Mouse (Mus musculus): ENCODE data around the gene Fitm1. TPM values are rescaled to one million over a fixed set of nuclear protein-coding genes. Genes with fewer than 3 reads are reported as not detected.

Fitm1 gene
- polyA plus RNA-seq, 1 experiment, result not detected

GRCm38 (mm10) chr14:55591331-55591891 lies 16.0 kb downstream of the Fitm1 start, which contains the start of gene Rnf31:
Gene Rnf31, plus strand, starts transcription at chr14:55591708.
- H3K36me3 ChIP-seq (replicated peaks; ENCODE audit: low read length), result peaks cover 56% of the 10 kb centered on the region
- no peaks in the 10 kb centered on the region for H3K27me3 ChIP-seq (replicated peaks)
- no peaks in the 10 kb centered on the region for H3K9me3 ChIP-seq
- TF ChIP-seq GATA1 (IDR thresholded peaks at IDR 0.05; ENCODE audit: borderline replicate concordance, low read length), result no peak
- no peak for TF ChIP-seq FLI1 (IDR thresholded peaks at IDR 0.05; ENCODE audit: low read length)
- H3K4me1 ChIP-seq, result peaks cover 68% of the 10 kb centered on the region
- H3K4me3 ChIP-seq (replicated peaks), result peak within 1 kb of the TSS; percentile 96

DNA sequence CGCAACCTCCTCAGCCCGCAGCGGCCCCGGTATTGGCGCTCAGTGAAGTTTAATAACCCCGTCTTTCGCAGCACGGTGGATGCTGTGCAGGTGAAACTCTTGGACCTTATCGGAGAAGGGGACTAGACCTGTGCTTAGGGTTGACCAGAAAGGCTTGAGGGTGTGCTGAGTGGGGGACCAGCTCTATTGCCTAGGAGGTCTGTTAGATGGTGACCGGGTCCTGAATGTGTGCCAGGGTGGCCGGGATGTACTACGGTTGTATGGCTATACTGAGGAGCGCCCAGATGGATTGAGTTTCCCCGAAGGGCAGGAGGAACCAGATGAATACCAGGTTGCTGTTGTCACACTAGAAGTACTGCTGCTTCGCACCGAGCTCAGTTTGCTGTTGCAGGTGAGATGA lies 16.8 kb downstream of the Fitm1 start:
- H3K27me3 ChIP-seq (replicated peaks), result no peaks in the 10 kb centered on the region
- H3K4me3 ChIP-seq (replicated peaks), result peak overlapping the region; percentile 96
- TF ChIP-seq GATA1 (IDR thresholded peaks at IDR 0.05; ENCODE audit: borderline replicate concordance, low read length) (no peak), FLI1 (IDR thresholded peaks at IDR 0.05; ENCODE audit: low read length) (no peak)
- no peaks in the 10 kb centered on the region for H3K9me3 ChIP-seq
- peaks cover 71% of the 10 kb centered on the region for H3K4me1 ChIP-seq
- H3K36me3 ChIP-seq (replicated peaks; ENCODE audit: low read length), result peaks cover 61% of the 10 kb centered on the region

- H3K4me1 ChIP-seq, result peaks cover 58% of the 10 kb centered on the region
- H3K9me3 ChIP-seq, result no peaks in the 10 kb centered on the region
- H3K4me3 ChIP-seq (replicated peaks), result no peak overlapping the region
- no peak for TF ChIP-seq GATA1 (IDR thresholded peaks at IDR 0.05; ENCODE audit: borderline replicate concordance, low read length)
- no peak for TF ChIP-seq FLI1 (IDR thresholded peaks at IDR 0.05; ENCODE audit: low read length)
- peaks cover 78% of the 10 kb centered on the region for H3K36me3 ChIP-seq (replicated peaks; ENCODE audit: low read length)
- no peaks in the 10 kb centered on the region for H3K27me3 ChIP-seq (replicated peaks)
These were observed 20.7 kb downstream of the Fitm1 start for GRCm38 (mm10) chr14:55596036-55596690.

DNA sequence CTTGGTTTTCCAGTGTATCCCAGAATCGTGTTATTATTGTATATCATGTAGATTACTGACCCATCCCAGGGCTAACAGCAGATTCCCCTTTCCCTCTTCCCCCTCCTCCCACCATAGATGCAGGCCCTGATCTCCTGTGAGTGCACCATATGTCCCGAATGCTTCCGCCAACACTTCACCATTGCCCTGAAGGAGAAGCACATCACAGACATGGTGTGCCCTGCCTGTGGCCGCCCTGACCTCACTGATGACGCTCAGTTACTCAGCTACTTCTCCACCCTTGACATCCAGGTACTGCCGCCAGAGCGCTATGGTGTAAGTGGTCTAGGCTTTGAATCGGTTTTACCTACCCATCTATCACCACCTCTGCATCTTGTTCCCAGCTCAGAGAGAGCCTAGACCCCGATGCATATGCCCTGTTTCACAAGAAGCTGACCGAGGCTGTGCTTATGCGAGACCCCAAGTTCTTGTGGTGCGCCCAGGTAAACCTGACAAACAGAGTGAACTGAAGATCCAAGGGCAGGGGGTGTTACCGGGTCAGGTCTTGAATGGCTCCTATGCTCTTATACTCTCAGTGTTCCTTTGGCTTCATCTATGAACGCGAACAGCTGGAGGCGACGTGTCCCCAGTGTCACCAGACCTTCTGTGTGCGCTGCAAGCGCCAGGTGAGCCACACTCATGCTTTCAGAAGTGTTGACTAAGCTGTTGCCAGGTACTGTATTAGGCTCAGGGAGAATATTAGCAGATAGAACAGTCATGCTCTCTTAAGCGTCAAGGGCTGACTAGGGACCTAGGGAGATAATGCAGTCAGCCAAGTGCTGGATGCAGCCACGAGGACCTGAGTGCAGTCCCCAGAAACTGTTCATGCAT lies 23.3 kb downstream of the Fitm1 start:
- Histone ChIP-seq H3K4me1 (peaks cover 56% of the 10 kb centered on the region), H3K4me3 (replicated peaks) (peak overlapping the region; percentile 26), H3K9me3 (no peaks in the 10 kb centered on the region), H3K36me3 (replicated peaks; ENCODE audit: low read length) (peaks cover 98% of the 10 kb centered on the region), H3K27me3 (replicated peaks) (no peaks in the 10 kb centered on the region)
- no peak for TF ChIP-seq FLI1 (IDR thresholded peaks at IDR 0.05; ENCODE audit: low read length)
- TF ChIP-seq GATA1 (IDR thresholded peaks at IDR 0.05; ENCODE audit: borderline replicate concordance, low read length), result no peak

GRCm38 (mm10) chr14:55603271-55603632 lies 27.8 kb downstream of the Fitm1 start, which contains the start of gene Irf9:
Gene Irf9, plus strand, starts transcription at chr14:55603571.
- no peaks in the 10 kb centered on the region for H3K9me3 ChIP-seq
- peak within 1 kb of the TSS; percentile 95 for H3K4me3 ChIP-seq (replicated peaks)
- no peaks in the 10 kb centered on the region for H3K27me3 ChIP-seq (replicated peaks)
- TF ChIP-seq GATA1 (IDR thresholded peaks at IDR 0.05; ENCODE audit: borderline replicate concordance, low read length) (no peak), FLI1 (IDR thresholded peaks at IDR 0.05; ENCODE audit: low read length) (no peak)
- H3K4me1 ChIP-seq, result peaks cover 63% of the 10 kb centered on the region
- peaks cover 88% of the 10 kb centered on the region for H3K36me3 ChIP-seq (replicated peaks; ENCODE audit: low read length)

DNA sequence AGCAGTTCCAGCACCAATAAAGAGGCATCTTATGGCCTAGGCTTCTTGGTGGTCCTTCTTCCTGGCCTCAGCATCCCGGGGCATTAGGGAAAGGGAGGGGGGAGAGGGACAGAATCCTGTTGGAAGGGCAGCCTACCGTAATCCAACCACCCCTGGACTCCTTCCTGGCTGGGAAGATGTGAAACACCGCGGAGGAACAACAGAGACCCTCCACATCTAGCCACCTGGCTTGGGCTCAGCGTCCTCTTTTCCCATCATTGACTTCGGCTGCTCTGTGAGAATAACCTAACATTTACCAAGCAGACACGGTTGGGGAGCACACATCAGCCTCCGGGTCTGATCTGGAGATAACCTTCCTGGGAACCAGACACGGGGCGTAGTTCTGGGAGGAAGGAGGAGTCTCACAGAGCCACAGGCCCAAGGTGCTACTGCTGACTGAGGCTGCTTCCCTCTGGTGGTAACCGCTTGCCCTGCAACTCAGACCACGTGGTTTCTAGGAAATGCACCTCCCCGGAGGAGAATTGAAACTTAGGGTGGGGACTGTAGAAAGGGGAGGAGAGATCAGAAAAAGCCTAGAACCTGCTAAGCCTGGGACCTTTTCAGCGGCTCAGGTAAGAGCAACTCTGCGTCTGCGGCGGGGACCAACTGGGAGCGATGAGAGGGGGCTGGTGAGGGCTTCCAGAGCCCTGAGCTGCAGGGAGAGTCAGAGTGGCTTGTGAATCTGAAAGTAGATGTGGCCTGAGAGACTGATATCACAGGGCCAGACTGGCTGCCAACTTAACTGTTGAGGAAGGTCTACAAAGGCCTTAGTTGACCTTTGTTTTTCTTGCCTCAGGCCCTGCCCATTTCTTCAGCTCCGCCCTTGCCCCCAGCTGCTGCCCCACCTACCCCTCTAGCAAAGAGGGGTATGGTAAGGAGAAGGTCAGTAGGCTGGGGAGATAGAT lies 28.5 kb downstream of the Fitm1 start:
- no peaks in the 10 kb centered on the region for H3K27me3 ChIP-seq (replicated peaks)
- H3K9me3 ChIP-seq, result no peaks in the 10 kb centered on the region
- H3K4me3 ChIP-seq (replicated peaks), result peak overlapping the region; percentile 95
- H3K36me3 ChIP-seq (replicated peaks; ENCODE audit: low read length), result peaks cover 88% of the 10 kb centered on the region
- TF ChIP-seq FLI1 (IDR thresholded peaks at IDR 0.05; ENCODE audit: low read length), result no peak
- 0 out of 3 replicates have a peak, but pooled peaks have one; percentile 52 for TF ChIP-seq GATA1 (IDR thresholded peaks at IDR 0.05; ENCODE audit: borderline replicate concordance, low read length)
- peaks cover 62% of the 10 kb centered on the region for H3K4me1 ChIP-seq

GRCm38 (mm10) chr14:55604823-55605222 lies 29.4 kb downstream of the Fitm1 start:
- Histone ChIP-seq H3K9me3 (no peaks in the 10 kb centered on the region), H3K36me3 (replicated peaks; ENCODE audit: low read length) (peaks cover 88% of the 10 kb centered on the region), H3K4me1 (peaks cover 62% of the 10 kb centered on the region), H3K4me3 (replicated peaks) (peak overlapping the region; percentile 95), H3K27me3 (replicated peaks) (no peaks in the 10 kb centered on the region)
- TF ChIP-seq FLI1 (IDR thresholded peaks at IDR 0.05; ENCODE audit: low read length) (no peak), GATA1 (IDR thresholded peaks at IDR 0.05; ENCODE audit: borderline replicate concordance, low read length) (no peak)

GRCm38 (mm10) chr14:55605743-55606459 lies 30.5 kb downstream of the Fitm1 start:
- TF ChIP-seq FLI1 (IDR thresholded peaks at IDR 0.05; ENCODE audit: low read length), result no peak
- no peak for TF ChIP-seq GATA1 (IDR thresholded peaks at IDR 0.05; ENCODE audit: borderline replicate concordance, low read length)
- Histone ChIP-seq H3K4me3 (replicated peaks) (peak overlapping the region; percentile 31), H3K27me3 (replicated peaks) (no peaks in the 10 kb centered on the region), H3K9me3 (no peaks in the 10 kb centered on the region), H3K4me1 (peaks cover 61% of the 10 kb centered on the region), H3K36me3 (replicated peaks; ENCODE audit: low read length) (peaks cover 87% of the 10 kb centered on the region)

Data from megakaryocyte, embryonic 14.5 days (primary cell).